Mouse (Mus musculus): ENCODE results near the gene Ednra.

GRCm38 (mm10) chr8:77733792-77734191 is 9.5 kb upstream of the Ednra start:
- no peak for TF ChIP-seq POLR2A (IDR thresholded peaks at IDR 0.05; ENCODE audit: control insufficient read depth, extremely low read depth, insufficient read depth, low read length, poor library complexity)
- no peak for TF ChIP-seq CTCF (IDR thresholded peaks at IDR 0.05; ENCODE audit: borderline replicate concordance, control insufficient read depth, extremely low read depth, insufficient read depth, low read length, poor library complexity)
